In genomic region chr4:124708518-124709477, GRCm38 (mm10) we compare ENCODE assay signal across 8 mouse cellular contexts. TPM values are rescaled to one million over a fixed set of nuclear protein-coding genes. Genes with fewer than 3 reads are reported as not detected.
DNase-seq lines count a peak whose midpoint lies in the region; ATAC-seq and TF ChIP-seq lines count a peak whose summit lies in the region.

No protein-coding gene starts in this region.

- H3K36me3 ChIP-seq in ES-E14 (ENCODE audit: control insufficient read depth, insufficient read depth, low read length, poor library complexity, severe bottlenecking) (peaks cover 4% of the 10 kb centered on the region; the same call in 1 of the 2 replicates), macrophage (ENCODE audit: inconsistent target) (peaks cover 9% of the 10 kb centered on the region; the same call in 1 of the 2 replicates)
- no peaks in the 10 kb centered on the region for H3K36me3 ChIP-seq in hindbrain, embryonic 14.5 days (replicated peaks; ENCODE audit: control insufficient read depth, insufficient read depth)

- H3K27ac ChIP-seq in ES-E14 (ENCODE audit: insufficient read depth, low read depth, low read length, poor library complexity, severe bottlenecking): peak overlapping the region; percentile 93
- 0 out of 2 replicates have a peak overlapping the region, but pooled peaks have one; percentile 14 for H3K27ac ChIP-seq in hindbrain, embryonic 14.5 days
- peak overlapping the region; percentile 67 for H3K27ac ChIP-seq in left cerebral cortex, adult 2 months
- H3K27ac ChIP-seq in macrophage: peak overlapping the region; percentile 99

- in situ Hi-C loops in ES-E14 (cut with MboI; ENCODE audit: low sequenced_read_pairs in 2 of 2, unreplicated experiment in 2 of 2): no loop called here

- DNase-seq in ES-E14 (ENCODE audit: low read depth, low spot score): peak; percentile 83
- DNase-seq in c-Kit-positive CD71-positive TER-119-positive erythroid progenitor cells, embryonic 14.5 days (ENCODE audit: low spot score): peak; percentile 70
- DNase-seq in frontal cortex, postnatal 36 days (ENCODE audit: low spot score in 2 of 2): peak; percentile 63 to 70
- peak; percentile 56 for DNase-seq in hindbrain, embryonic 14.5 days (ENCODE audit: low spot score)
- DNase-seq in left cerebral cortex, adult 2 months (ENCODE audit: extremely low spot score in 1 of 2, low spot score in 2 of 2): peak; percentile 71 to 74
- DNase-seq in retina, postnatal 7 days (ENCODE audit: low read depth, low spot score): peak; percentile 27
- DNase-seq in urinary bladder, adult 18-20 months (ENCODE audit: low spot score in 2 of 2): peak; percentile 80 to 89

- H3K4me1 ChIP-seq in ES-E14 (ENCODE audit: control insufficient read depth in 2 of 2, insufficient read depth in 2 of 2, low read length in 2 of 2, poor library complexity in 1 of 2): peaks cover 2 to 27% of the 10 kb centered on the region in 2 experiments; a peak in 3 of 4 replicates
- H3K4me1 ChIP-seq in hindbrain, embryonic 14.5 days (replicated peaks; ENCODE audit: control insufficient read depth, insufficient read depth, low read length): peaks cover 20% of the 10 kb centered on the region

- no peak; the same call in 1 of the 2 replicates for ATAC-seq in hindbrain, embryonic 14.5 days (ENCODE audit: low FRiP score)

- no peaks in the 10 kb centered on the region for H3K9me3 ChIP-seq in ES-E14 (ENCODE audit: control insufficient read depth, insufficient read depth, low read depth, low read length)
- H3K9me3 ChIP-seq in hindbrain, embryonic 14.5 days (ENCODE audit: control insufficient read depth, low read length): no peaks in the 10 kb centered on the region

- TF ChIP-seq CTCF in left cerebral cortex, adult 2 months (IDR thresholded peaks at IDR 0.05): no peak; the same call in 1 of the 2 replicates

- peaks cover 33% of the 10 kb centered on the region for H3K79me2 ChIP-seq in macrophage (ENCODE audit: inconsistent target)

- H3K27me3 ChIP-seq in hindbrain, embryonic 14.5 days (ENCODE audit: control insufficient read depth, insufficient read depth, low read length): peaks cover 22% of the 10 kb centered on the region

- H3K4me3 ChIP-seq in ES-E14 (ENCODE audit: insufficient read depth in 1 of 2, low read depth in 1 of 2, low read length in 2 of 2, poor library complexity in 1 of 2, severe bottlenecking in 1 of 2) (peak overlapping the region; percentile 57 to 62), macrophage (ENCODE audit: inconsistent target) (peak overlapping the region; percentile 22; the same call in 1 of the 2 replicates)
- H3K4me3 ChIP-seq in hindbrain, embryonic 14.5 days (replicated peaks; ENCODE audit: low read length): peak overlapping the region; percentile 20
- peak overlapping the region; percentile 39 for H3K4me3 ChIP-seq in left cerebral cortex, adult 2 months

- intact Hi-C loops in left cerebral cortex, adult 2 months (cut with DNase I): no loop called here

- 3% methylated on average over 41 of the region's 41 CpGs for WGBS in hindbrain, embryonic 14.5 days
- under 1% methylated on average over 34 of the region's 41 CpGs for WGBS in macrophage (ENCODE audit: missing documents)

- peak overlapping the region; percentile 80 for H3K9ac ChIP-seq in ES-E14 (ENCODE audit: insufficient read depth, low read depth, low read length, poor library complexity, severe bottlenecking)
- H3K9ac ChIP-seq in hindbrain, embryonic 14.5 days: peak overlapping the region; percentile 28

- peak overlapping the region; percentile 49 for H3K4me2 ChIP-seq in hindbrain, embryonic 14.5 days (replicated peaks)

TF ChIP-seq in ES-E14, 5 proteins besides CTCF, POLR2A, EP300 and RAD21:
- TF ChIP-seq ZNF384 (IDR thresholded peaks at IDR 0.05; ENCODE audit: low read depth, low read length) (peak; percentile 50; the same call in 1 of the 2 replicates), ZC3H11A (IDR thresholded peaks at IDR 0.05; ENCODE audit: borderline replicate concordance, low read depth, low read length) (no peak), CHD2 (IDR thresholded peaks at IDR 0.05; ENCODE audit: low read depth, low read length) (0 out of 2 replicates have a peak, but pooled peaks have one; percentile 7)

RNA-seq across cellular contexts. Expression of gene Sf3a3, which starts 5.8 kb away (rescaled TPM):
- total RNA-seq in ES-E14 (2012; rRNA removed): 91.6 and 117 TPM in 2 replicates
- polyA plus RNA-seq in hindbrain, embryonic 14.5 days (2014; fragmentation: Nextera tagmentation; extraction: Ambion mirVana): 88.9 and 89.3 TPM in 2 replicates
- total RNA-seq in left cerebral cortex, adult 2 months (2021): 10 to 100 TPM; 33.0 to 35.6 TPM
- total RNA-seq in macrophage (2018; cell fraction: chromatin; rRNA removed): 10 to 100 TPM; 29.3 to 87.9 (median 60.7) TPM
- total RNA-seq in macrophage (2018; cell fraction: cytosol; rRNA removed): 10 to 100 TPM; 30.9 to 47.9 (median 40.8) TPM
- 10 to 100 TPM; 20.8 to 65.4 (median 32.2) TPM for total RNA-seq in macrophage (2018; cell fraction: nucleus; rRNA removed)
- 38.3 to 63.8 TPM (median 62.7 TPM) in 3 replicates for polyA plus RNA-seq in macrophage (2018)

RNA-seq across cellular contexts. Expression of gene Fhl3, which starts 8.3 kb away (rescaled TPM):
- 7.5 and 13.7 TPM in 2 replicates for total RNA-seq in ES-E14 (2012; rRNA removed)
- 1.8 and 2.2 TPM in 2 replicates for polyA plus RNA-seq in hindbrain, embryonic 14.5 days (2014; fragmentation: Nextera tagmentation; extraction: Ambion mirVana)
- total RNA-seq in left cerebral cortex, adult 2 months (2021): 1 to 10 TPM; 1.4 to 2.2 TPM
- total RNA-seq in macrophage (2018; cell fraction: chromatin; rRNA removed): 100 to 1,000 TPM in 5 of 26 experiments, 10 to 100 TPM in 21; 19.4 to 246 (median 86.4) TPM
- 100 to 1,000 TPM in 1 of 26 experiments, 10 to 100 TPM in 25; 25.7 to 105 (median 54.7) TPM for total RNA-seq in macrophage (2018; cell fraction: cytosol; rRNA removed)
- total RNA-seq in macrophage (2018; cell fraction: nucleus; rRNA removed): 100 to 1,000 TPM in 5 of 26 experiments, 10 to 100 TPM in 21; 31.8 to 142 (median 70.6) TPM
- 24.2 to 70.3 TPM (median 28.8 TPM) in 3 replicates for polyA plus RNA-seq in macrophage (2018)

RNA-seq across cellular contexts. Expression of gene Utp11, which starts 15.4 kb away (rescaled TPM):
- 29.2 and 39.7 TPM in 2 replicates for total RNA-seq in ES-E14 (2012; rRNA removed)
- 33.5 and 33.6 TPM in 2 replicates for polyA plus RNA-seq in hindbrain, embryonic 14.5 days (2014; fragmentation: Nextera tagmentation; extraction: Ambion mirVana)
- 10 to 100 TPM; 13.3 to 15.7 TPM for total RNA-seq in left cerebral cortex, adult 2 months (2021)
- total RNA-seq in macrophage (2018; cell fraction: chromatin; rRNA removed): 100 to 1,000 TPM in 1 of 26 experiments, 10 to 100 TPM in 25; 12.1 to 101 (median 51.8) TPM
- 10 to 100 TPM; 24.9 to 44.6 (median 33.0) TPM for total RNA-seq in macrophage (2018; cell fraction: cytosol; rRNA removed)
- 10 to 100 TPM; 11.1 to 53.3 (median 29.8) TPM for total RNA-seq in macrophage (2018; cell fraction: nucleus; rRNA removed)
- 32.1 to 58.7 TPM (median 57.7 TPM) in 3 replicates for polyA plus RNA-seq in macrophage (2018)

RNA-seq across cellular contexts. Expression of gene Inpp5b, which starts 32.9 kb away (rescaled TPM):
- total RNA-seq in ES-E14 (2012; rRNA removed): 12.6 and 14.0 TPM in 2 replicates
- polyA plus RNA-seq in hindbrain, embryonic 14.5 days (2014; fragmentation: Nextera tagmentation; extraction: Ambion mirVana): 21.0 and 21.1 TPM in 2 replicates
- 10 to 100 TPM; 46.5 to 48.7 TPM for total RNA-seq in left cerebral cortex, adult 2 months (2021)
- 100 to 1,000 TPM in 8 of 26 experiments, 10 to 100 TPM in 18; 21.2 to 240 (median 86.4) TPM for total RNA-seq in macrophage (2018; cell fraction: chromatin; rRNA removed)
- 10 to 100 TPM; 14.1 to 43.3 (median 24.3) TPM for total RNA-seq in macrophage (2018; cell fraction: cytosol; rRNA removed)
- 100 to 1,000 TPM in 3 of 26 experiments, 10 to 100 TPM in 23; 23.7 to 144 (median 56.6) TPM for total RNA-seq in macrophage (2018; cell fraction: nucleus; rRNA removed)
- 20.2 to 23.6 TPM (median 22.9 TPM) in 3 replicates for polyA plus RNA-seq in macrophage (2018)

RNA-seq across cellular contexts. Expression of gene Pou3f1, which starts 52.2 kb away (rescaled TPM):
- total RNA-seq in ES-E14 (2012; rRNA removed): 6.2 and 9.5 TPM in 2 replicates
- 9.6 and 11.2 TPM in 2 replicates for polyA plus RNA-seq in hindbrain, embryonic 14.5 days (2014; fragmentation: Nextera tagmentation; extraction: Ambion mirVana)
- total RNA-seq in left cerebral cortex, adult 2 months (2021): 10 to 100 TPM; 16.9 to 18.8 TPM
- total RNA-seq in macrophage (2018; cell fraction: chromatin; rRNA removed): 1 to 10 TPM in 11 of 26 experiments, under 1 TPM in 13, not detected in 2; 0.25 to 4.4 (median 0.90) TPM
- 10 to 100 TPM in 2 of 26 experiments, 1 to 10 TPM in 20, under 1 TPM in 4; 0.86 to 14.3 (median 2.7) TPM for total RNA-seq in macrophage (2018; cell fraction: cytosol; rRNA removed)
- total RNA-seq in macrophage (2018; cell fraction: nucleus; rRNA removed): 10 to 100 TPM in 9 of 26 experiments, 1 to 10 TPM in 11, under 1 TPM in 6; 0.48 to 20.4 (median 5.9) TPM
- polyA plus RNA-seq in macrophage (2018): 0.49 to 1.1 TPM (median 0.70 TPM) in 3 replicates

Comparison
In these comparisons a context has a peak if more than half of its experiments do, and no peak if none do; other contexts are left out.
1. DNase-seq: peak in every context shown above with its lines; median percentile 84 in urinary bladder, adult 18-20 months; 83 in ES-E14; 72 in left cerebral cortex, adult 2 months; 70 in c-Kit-positive CD71-positive TER-119-positive erythroid progenitor cells, embryonic 14.5 days; 66 in frontal cortex, postnatal 36 days; 56 in hindbrain, embryonic 14.5 days; 27 in retina, postnatal 7 days.
2. H3K27ac ChIP-seq: peak in every context shown above with its lines; median percentile 99 in macrophage; 93 in ES-E14; 67 in left cerebral cortex, adult 2 months; 14 in hindbrain, embryonic 14.5 days.